In the genomic region with DNA sequence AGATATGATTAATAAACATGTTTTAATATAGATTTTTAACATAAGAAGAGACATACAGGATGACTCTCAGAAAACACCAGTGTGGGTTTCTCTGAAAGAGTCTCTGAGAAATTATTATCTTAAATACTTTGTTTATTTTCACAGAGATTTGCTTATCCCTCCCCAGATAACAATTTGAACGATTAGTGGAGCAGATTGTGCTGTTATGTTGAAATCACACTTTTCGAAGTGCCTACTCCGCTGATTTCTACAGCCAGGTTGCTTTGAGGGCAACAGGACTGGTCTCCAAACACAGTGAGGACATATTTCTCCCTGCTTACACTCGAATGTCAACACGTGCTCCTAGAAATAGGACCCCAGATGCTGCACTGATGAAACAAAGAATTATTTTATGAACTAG, we compare ENCODE assay signal across 25 mouse cellular contexts. TPM values are rescaled to one million over a fixed set of nuclear protein-coding genes. Genes with fewer than 3 reads are reported as not detected.
DNase-seq lines count a peak whose midpoint lies in the region; ATAC-seq and TF ChIP-seq lines count a peak whose summit lies in the region.
"Had no signal": no experiment of that assay in that cellular context is flagged by ENCODE, and none has a peak within 500 bp of the region (broad histone marks: within the 10 kb centered on the region; RNA-seq: fewer than 3 reads in every experiment).

No protein-coding gene starts in this region.

- dilution Hi-C loops in CH12.LX (cut with MboI; ENCODE audit: extremely low pct_ligation_motif_present, extremely low pct_unique_long_range_greater_than_20kb, low sequenced_read_pairs) = no loop called here

- TF ChIP-seq POLR2A in liver, adult 2 months (IDR thresholded peaks at IDR 0.05; ENCODE audit: extremely low read depth, insufficient read depth, low read length) = no peak
- no peak for TF ChIP-seq POLR2A in CH12.LX (IDR thresholded peaks at IDR 0.05; ENCODE audit: low read depth, low read length)

- peaks cover 14% of the 10 kb centered on the region for H3K4me1 ChIP-seq in liver, adult 2 months (ENCODE audit: control insufficient read depth, insufficient read depth, low read length)
- H3K4me1 ChIP-seq in liver, postnatal 0 days (ENCODE audit: insufficient read depth) = no peaks in the 10 kb centered on the region
- peaks cover 12 to 29% of the 10 kb centered on the region in 2 experiments; a peak in 3 of 4 replicates for H3K4me1 ChIP-seq in CH12.LX (ENCODE audit: control insufficient read depth in 1 of 2, insufficient read depth in 2 of 2)
- H3K4me1 ChIP-seq: embryonic facial prominence, embryonic 15.5 days; forebrain, embryonic 12.5 days had no signal

- TF ChIP-seq EP300 in liver, postnatal 0 days (IDR thresholded peaks at IDR 0.05; ENCODE audit: low read depth) = no peak
- TF ChIP-seq EP300 in CH12.LX (IDR thresholded peaks at IDR 0.05; ENCODE audit: low read length) = no peak

- 23% methylated on average over 5 of the region's 5 CpGs for WGBS in liver, adult 2 months
- WGBS in liver, postnatal 0 days (ENCODE audit: insufficient replicate concordance) = 59% methylated on average over 5 of the region's 5 CpGs

- peak; percentile 5 for DNase-seq in adrenal gland, postnatal 10 days
- DNase-seq in adrenal gland, postnatal 14 days = no peak
- peak; percentile 86 for DNase-seq in liver, adult 2 months (ENCODE audit: extremely low read depth, low read depth, low spot score)
- no peak for DNase-seq in liver, postnatal 0 days
- DNase-seq in CH12.LX (ENCODE audit: extremely low read depth) = no peak
- DNase-seq: adrenal gland, adult 2 months; adrenal gland, postnatal 25 days; B cell, adult 2 months; cerebellum, adult 11 months; cerebellum, adult 18-20 months; cerebellum, adult 8-10 months; cerebellum, adult 9-11 months; cerebellum, postnatal 14 days; cerebellum, postnatal 36 days; embryo, embryonic 11 days had no signal

- ATAC-seq in liver, postnatal 0 days = no peak
- ATAC-seq: CD4-positive, CD25-positive, alpha-beta regulatory T cell, adult 4 months; forebrain, embryonic 14.5 days; forebrain, embryonic 16.5 days had no signal

- H3K36me3 ChIP-seq in liver, adult 2 months (ENCODE audit: control insufficient read depth, insufficient read depth, low read length) = no peaks in the 10 kb centered on the region
- H3K36me3 ChIP-seq in liver, postnatal 0 days (replicated peaks; ENCODE audit: insufficient read depth, low read length) = no peaks in the 10 kb centered on the region
- no peaks in the 10 kb centered on the region for H3K36me3 ChIP-seq in CH12.LX (replicated peaks in 1 of 2; ENCODE audit: control insufficient read depth in 1 of 2, insufficient read depth in 1 of 2, low read length in 1 of 2)
- H3K36me3 ChIP-seq: embryonic facial prominence, embryonic 13.5 days; embryonic facial prominence, embryonic 15.5 days; forebrain, embryonic 10.5 days; forebrain, embryonic 12.5 days had no signal

- TF ChIP-seq CTCF in liver, adult 2 months (IDR thresholded peaks at IDR 0.05; ENCODE audit: low read depth, low read length) = no peak
- no peak for TF ChIP-seq CTCF in liver, postnatal 0 days (IDR thresholded peaks at IDR 0.05; ENCODE audit: low read depth)
- TF ChIP-seq CTCF in CH12.LX (conservative IDR thresholded peaks at IDR 0.05 in 1 of 2, IDR thresholded peaks at IDR 0.05 in 1 of 2; ENCODE audit: low read depth in 2 of 2, low read length in 2 of 2) = no peak

- no peak overlapping the region for H3K4me3 ChIP-seq in liver, adult 2 months (ENCODE audit: insufficient read depth, low read depth, low read length)
- no peak overlapping the region for H3K4me3 ChIP-seq in liver, postnatal 0 days (ENCODE audit: low read depth, low read length)
- H3K4me3 ChIP-seq in CH12.LX (replicated peaks in 1 of 3; ENCODE audit: low read depth in 2 of 3, low read length in 2 of 3, poor library complexity in 1 of 3) = no peak overlapping the region
- H3K4me3 ChIP-seq: embryonic facial prominence, embryonic 13.5 days; embryonic facial prominence, embryonic 15.5 days; erythroblast, embryonic 14.5 days; forebrain, embryonic 10.5 days; forebrain, embryonic 12.5 days had no signal

- in situ Hi-C loops in CH12.LX (cut with MboI; ENCODE audit: low pct_ligation_motif_present, low pct_unique_long_range_greater_than_20kb, low sequenced_read_pairs) = no loop called here

- no peaks in the 10 kb centered on the region for H3K9me3 ChIP-seq in liver, postnatal 0 days (ENCODE audit: low read length)
- no peaks in the 10 kb centered on the region for H3K9me3 ChIP-seq in CH12.LX (replicated peaks; ENCODE audit: low read length)
- H3K9me3 ChIP-seq: embryonic facial prominence, embryonic 13.5 days; embryonic facial prominence, embryonic 15.5 days; forebrain, embryonic 10.5 days; forebrain, embryonic 12.5 days had no signal

- no peak overlapping the region for H3K27ac ChIP-seq in liver, adult 2 months (replicated peaks; ENCODE audit: insufficient read depth, low read depth, low read length)
- no peak overlapping the region for H3K27ac ChIP-seq in liver, postnatal 0 days (ENCODE audit: low read depth)
- no peak overlapping the region for H3K27ac ChIP-seq in CH12.LX (ENCODE audit: insufficient read depth, low read depth)
- H3K27ac ChIP-seq: embryonic facial prominence, embryonic 13.5 days; embryonic facial prominence, embryonic 15.5 days; forebrain, embryonic 10.5 days; forebrain, embryonic 12.5 days had no signal

- TF ChIP-seq RAD21 in CH12.LX (IDR thresholded peaks at IDR 0.05; ENCODE audit: low read depth, low read length) = no peak

- H3K27me3 ChIP-seq in liver, adult 2 months (ENCODE audit: control insufficient read depth, insufficient read depth, low read length) = no peaks in the 10 kb centered on the region
- no peaks in the 10 kb centered on the region for H3K27me3 ChIP-seq in liver, postnatal 0 days (ENCODE audit: insufficient read depth, low read length)
- no peaks in the 10 kb centered on the region for H3K27me3 ChIP-seq in CH12.LX (replicated peaks)
- H3K27me3 ChIP-seq: embryonic facial prominence, embryonic 13.5 days; embryonic facial prominence, embryonic 15.5 days; forebrain, embryonic 12.5 days had no signal

- no peak overlapping the region for H3K9ac ChIP-seq in liver, adult 2 months (ENCODE audit: low read depth, low read length)
- H3K9ac ChIP-seq in liver, postnatal 0 days (replicated peaks) = no peak overlapping the region
- no peak overlapping the region; the same call in 1 of the 2 replicates for H3K9ac ChIP-seq in CH12.LX (ENCODE audit: insufficient read depth, low read depth)
- H3K9ac ChIP-seq: embryonic facial prominence, embryonic 13.5 days; embryonic facial prominence, embryonic 15.5 days; forebrain, embryonic 12.5 days had no signal

- H3K4me2 ChIP-seq in liver, postnatal 0 days (ENCODE audit: low read depth, low read length) = no peak overlapping the region
- peak overlapping the region; percentile 37; the same call in 1 of the 2 replicates for H3K4me2 ChIP-seq in CH12.LX (ENCODE audit: insufficient read depth, low read depth, poor library complexity, severe bottlenecking)
- H3K4me2 ChIP-seq: embryonic facial prominence, embryonic 13.5 days; embryonic facial prominence, embryonic 15.5 days; forebrain, embryonic 12.5 days had no signal

- no peaks in the 10 kb centered on the region for H3K79me2 ChIP-seq in liver, adult 2 months (ENCODE audit: control insufficient read depth, insufficient read depth, low read length)
- H3K79me2 ChIP-seq in CH12.LX (replicated peaks; ENCODE audit: control insufficient read depth, extremely low read depth, insufficient read depth, poor library complexity, severe bottlenecking) = peaks cover 10% of the 10 kb centered on the region

TF ChIP-seq in CH12.LX, 34 proteins besides CTCF, POLR2A, EP300 and RAD21:
- no peak for TF ChIP-seq NRF1 (IDR thresholded peaks at IDR 0.05; ENCODE audit: low read depth, low read length)
- no peak for TF ChIP-seq ZMIZ1 (IDR thresholded peaks at IDR 0.05; ENCODE audit: low read depth, low read length)
- TF ChIP-seq MAZ (IDR thresholded peaks at IDR 0.05; ENCODE audit: low read depth, low read length) = no peak
- no peak for TF ChIP-seq E2F4 (IDR thresholded peaks at IDR 0.05; ENCODE audit: insufficient replicate concordance, low read depth, low read length)

RNA-seq across cellular contexts. Expression of gene Adtrp, which starts 2.5 kb away (rescaled TPM):
- 100 to 1,000 TPM in 1 of 2 experiments, 10 to 100 TPM in 1; 74.8 to 101 TPM for total RNA-seq in adrenal gland, postnatal 10 days (2021)
- total RNA-seq in adrenal gland, postnatal 14 days (2021) = 93.7 and 96.6 TPM in 2 replicates
- 267 and 323 TPM in 2 replicates for total RNA-seq in liver, adult 2 months (2014; rRNA removed)
- polyA plus RNA-seq in liver, adult 2 months (2012; rRNA removed) = 193 and 251 TPM in 2 replicates
- polyA plus RNA-seq in liver, postnatal 0 days (2015; fragmentation: Nextera tagmentation; extraction: Ambion mirVana) = 94.2 and 94.5 TPM in 2 replicates
- total RNA-seq in CH12.LX (2012; rRNA removed) = 37.1 and 39.2 TPM in 2 replicates
- total RNA-seq in CH12.LX (2014; rRNA removed) = 2.4 and 4.2 TPM in 2 replicates
- polyA plus RNA-seq in CH12.LX (2012; ENCODE audit: insufficient read length, low read depth) = 6.1 and 7.2 TPM in 2 replicates
- total RNA-seq: common myeloid progenitor, adult 5-6 weeks; MEL had no signal
- polyA plus RNA-seq: erythroblast, embryonic 14.5 days; forebrain, embryonic 10.5 days; forebrain, embryonic 14.5 days; forebrain, embryonic 16.5 days had no signal

Comparison
In these comparisons a context has a peak if more than half of its experiments do, and no peak if none do; other contexts are left out.
1. DNase-seq: peak in adrenal gland, postnatal 10 days (single experiment) and liver, adult 2 months (single experiment); none in adrenal gland, postnatal 14 days (single experiment), liver, postnatal 0 days (single experiment) and CH12.LX (single experiment).